ENCODE assay signal across 21 mouse cellular contexts in genomic region chr1:37399734-37400133, GRCm38 (mm10). TPM values are rescaled to one million over a fixed set of nuclear protein-coding genes. Genes with fewer than 3 reads are reported as not detected.
DNase-seq lines count a peak whose midpoint lies in the region; ATAC-seq and TF ChIP-seq lines count a peak whose summit lies in the region.
"Had no signal": no experiment of that assay in that cellular context is flagged by ENCODE, and none has a peak within 500 bp of the region (broad histone marks: within the 10 kb centered on the region; RNA-seq: fewer than 3 reads in every experiment).

No protein-coding gene starts in this region.

- H3K4me3 ChIP-seq in heart, embryonic 15.5 days, result no peak overlapping the region
- no peak overlapping the region for H3K4me3 ChIP-seq in layer of hippocampus, adult 2 months
- H3K4me3 ChIP-seq: hindbrain, embryonic 13.5 days; liver, embryonic 15.5 days; midbrain, embryonic 13.5 days had no signal

- no peaks in the 10 kb centered on the region for H3K36me3 ChIP-seq in heart, embryonic 15.5 days

- ATAC-seq in heart, embryonic 15.5 days (replicated peaks; ENCODE audit: insufficient number of reproducible peaks, insufficient read depth, low FRiP score, low read depth), result no peak
- ATAC-seq: CD4-positive, CD25-positive, alpha-beta regulatory T cell, adult 4 months; forebrain, postnatal 0 days; inflammation-experienced regulatory T-cells, adult 6 months; Patski had no signal

- no peaks in the 10 kb centered on the region for H3K9me3 ChIP-seq in heart, embryonic 15.5 days (replicated peaks)
- H3K9me3 ChIP-seq: hindbrain, embryonic 13.5 days; liver, embryonic 15.5 days; midbrain, embryonic 13.5 days had no signal

- H3K27me3 ChIP-seq in heart, embryonic 15.5 days, result no peaks in the 10 kb centered on the region
- H3K27me3 ChIP-seq: hindbrain, embryonic 13.5 days; liver, embryonic 15.5 days; midbrain, embryonic 13.5 days; Patski had no signal

- peaks cover 17% of the 10 kb centered on the region for H3K4me1 ChIP-seq in heart, embryonic 15.5 days (replicated peaks)
- H3K4me1 ChIP-seq: liver, embryonic 15.5 days had no signal

- TF ChIP-seq CTCF in layer of hippocampus, adult 2 months (conservative IDR thresholded peaks at IDR 0.05), result no peak

- peak overlapping the region; percentile 61 for H3K27ac ChIP-seq in heart, embryonic 15.5 days
- H3K27ac ChIP-seq in layer of hippocampus, adult 2 months, result peak overlapping the region; percentile 55; the same call in 1 of the 2 replicates
- H3K27ac ChIP-seq: hindbrain, embryonic 13.5 days; liver, embryonic 15.5 days; macrophage; midbrain, embryonic 13.5 days had no signal

- peak; percentile 14 for DNase-seq in embryo, embryonic 10.5 days (ENCODE audit: low spot score)
- no peak for DNase-seq in embryo, embryonic 11 days
- no peak for DNase-seq in heart, adult 8-10 months (ENCODE audit: low spot score)
- DNase-seq in layer of hippocampus, adult 2 months (ENCODE audit: low spot score in 2 of 2), result no peak
- no peak for DNase-seq in layer of hippocampus, postnatal 10 days (ENCODE audit: low spot score in 2 of 2)
- DNase-seq in mesoderm, embryonic 11.5 days (ENCODE audit: low read depth, low spot score), result peak; percentile 12
- no peak for DNase-seq in cerebellum, adult 11-12 months
- DNase-seq: adrenal gland, adult 8-10 months; cerebellum, adult 9-10 months; forebrain, postnatal 0 days; layer of hippocampus, postnatal 36 days; thymus, adult 18-20 months; thymus, postnatal 4 days had no signal

- 37% methylated on average over 8 of the region's 8 CpGs for WGBS in heart, embryonic 15.5 days

- H3K9ac ChIP-seq in heart, embryonic 15.5 days, result no peak overlapping the region
- H3K9ac ChIP-seq: forebrain, postnatal 0 days; hindbrain, embryonic 13.5 days; liver, embryonic 15.5 days had no signal

- H3K4me2 ChIP-seq in heart, embryonic 15.5 days, result peak overlapping the region; percentile 30; the same call in 1 of the 2 replicates
- H3K4me2 ChIP-seq: hindbrain, embryonic 13.5 days; liver, embryonic 15.5 days; midbrain, embryonic 13.5 days had no signal

RNA-seq across cellular contexts. Expression of gene Coa5, which starts 30.2 kb away (rescaled TPM):
- 54.0 and 59.2 TPM in 2 replicates for polyA plus RNA-seq in heart, embryonic 15.5 days (2015; fragmentation: Nextera tagmentation; extraction: Ambion mirVana)
- total RNA-seq in heart, adult 8-10 months (2022), result 100 to 1,000 TPM in 3 of 4 experiments, 10 to 100 TPM in 1; 99.9 to 124 (median 112) TPM
- 10 to 100 TPM; 61.2 to 62.5 TPM for total RNA-seq in layer of hippocampus, adult 2 months (2021)
- total RNA-seq in layer of hippocampus, postnatal 10 days (2021), result 10 to 100 TPM; 39.2 to 41.8 TPM

RNA-seq across cellular contexts. Expression of gene Unc50, which starts 30.2 kb away (rescaled TPM):
- polyA plus RNA-seq in heart, embryonic 15.5 days (2015; fragmentation: Nextera tagmentation; extraction: Ambion mirVana), result 77.2 and 81.4 TPM in 2 replicates
- total RNA-seq in heart, adult 8-10 months (2022), result 10 to 100 TPM; 24.8 to 29.3 (median 28.3) TPM
- total RNA-seq in layer of hippocampus, adult 2 months (2021), result 10 to 100 TPM; 53.3 to 59.7 TPM
- 10 to 100 TPM; 53.1 to 56.7 TPM for total RNA-seq in layer of hippocampus, postnatal 10 days (2021)

Comparison
In these comparisons a context has a peak if more than half of its experiments do, and no peak if none do; other contexts are left out.
1. DNase-seq: peak in embryo, embryonic 10.5 days (single experiment) and mesoderm, embryonic 11.5 days (single experiment); none in embryo, embryonic 11 days (single experiment), heart, adult 8-10 months (single experiment), layer of hippocampus, adult 2 months (0 of 2), layer of hippocampus, postnatal 10 days (0 of 2) and cerebellum, adult 11-12 months (single experiment).